Mouse (Mus musculus) neural tube, embryonic 14.5 days (tissue): ENCODE measurements around the gene Ltbp1. TPM values are rescaled to one million over a fixed set of nuclear protein-coding genes. Genes with fewer than 3 reads are reported as not detected.

ENCODE experiments used
- ATAC-seq: fragments of 200-750 bp; cut with Nextera tagmentation; 2 replicates; pipeline ENCODE4 v1.8.0; 2017; ENCODE audit warnings: low read depth, mild to moderate bottlenecking, moderate TSS enrichment, moderate library complexity
- H3K27ac ChIP-seq: fragments of 300-500 bp; sonication (generic); 2 replicates; pipeline ENCODE4 v1.5.1; 2014; ENCODE audit warnings: low read depth, mild to moderate bottlenecking, control low read depth, low read length, moderate library complexity, mixed read lengths
- H3K27me3 ChIP-seq: fragments of 300-500 bp; sonication (generic); 2 replicates; pipeline ENCODE4 v1.6.1; 2014; ENCODE audit warnings: low read length; ENCODE audit not compliant: control insufficient read depth, insufficient read depth
- H3K36me3 ChIP-seq: fragments of 300-500 bp; sonication (generic); 2 replicates; pipeline ENCODE4 v1.6.1; 2014; ENCODE audit warnings: low read length, mixed read lengths; ENCODE audit not compliant: control insufficient read depth, insufficient read depth
- H3K4me1 ChIP-seq: fragments of 300-500 bp; sonication (generic); 2 replicates; pipeline ENCODE4 v1.6.1; 2014; ENCODE audit warnings: low read length; ENCODE audit not compliant: control insufficient read depth, insufficient read depth
- H3K4me2 ChIP-seq: fragments of 300-500 bp; sonication (generic); 2 replicates; pipeline ENCODE4 v1.6.1; 2014; ENCODE audit warnings: mild to moderate bottlenecking, low read depth, low read length, control low read depth
- H3K4me3 ChIP-seq: fragments of 300-500 bp; sonication (generic); 2 replicates; pipeline ENCODE4 v1.5.1; 2014; ENCODE audit warnings: low read depth, low read length, control low read depth, mixed read lengths
- H3K9ac ChIP-seq: fragments of 300-500 bp; sonication (generic); replicated peaks from 2 replicates; pipeline ENCODE4 v1.6.1; 2014; ENCODE audit warnings: low read depth, mild to moderate bottlenecking, control low read depth, low read length, mixed read lengths
- H3K9me3 ChIP-seq: fragments of 300-500 bp; sonication (generic); 2 replicates; pipeline ENCODE4 v1.6.1; 2016; ENCODE audit warnings: low read length; ENCODE audit not compliant: control insufficient read depth
- WGBS: fragments of 180-500 bp; shearing (Covaris S2); extraction: QIAGEN DNeasy Blood & Tissue Kit; methylation state at CpG from one replicate; pipeline ENCODE4 v1.1.7; 2014; 5-methylcytosine and 5-hydroxymethylcytosine counted together
- polyA plus RNA-seq: library from polyadenylated mRNA; unstranded; fragments of >200 nt; fragmentation: Nextera tagmentation; extraction: Ambion mirVana; gene quantifications from 2 replicates; pipeline ENCODE4 v1.2.1, GENCODE M21; 2014

The Ltbp1 gene
- polyA plus RNA-seq, 1 experiment from 2014 or later: 2.5 TPM

- 90% methylated on average over 4 of the region's 4 CpGs for WGBS
These were observed 364.8 kb downstream of the Ltbp1 start for GRCm38 (mm10) chr17:75370120-75370519.

GRCm38 (mm10) chr17:75371650-75372049, 366.3 kb downstream of the Ltbp1 start:
- no peak overlapping the region for H3K27ac ChIP-seq
- no peak overlapping the region for H3K4me3 ChIP-seq
- no peak overlapping the region for H3K9ac ChIP-seq
- no peak for ATAC-seq
- H3K4me1 ChIP-seq: no peaks in the 10 kb centered on the region
- no peaks in the 10 kb centered on the region for H3K36me3 ChIP-seq
- H3K27me3 ChIP-seq: no peaks in the 10 kb centered on the region
- no peaks in the 10 kb centered on the region for H3K9me3 ChIP-seq
- H3K4me2 ChIP-seq: no peak overlapping the region
- 89% methylated on average over 11 of the region's 11 CpGs for WGBS

More at GRCm38 (mm10) chr17:75370120-75370519, 364.8 kb downstream of the Ltbp1 start:
- Histone ChIP-seq H3K4me3 (no peak overlapping the region), H3K4me2 (no peak overlapping the region), H3K27me3 (no peaks in the 10 kb centered on the region), H3K27ac (no peak overlapping the region), H3K4me1 (no peaks in the 10 kb centered on the region), H3K36me3 (no peaks in the 10 kb centered on the region), H3K9ac (no peak overlapping the region), H3K9me3 (no peaks in the 10 kb centered on the region)
- no peak for ATAC-seq

- no peak overlapping the region for H3K9ac ChIP-seq
- no peaks in the 10 kb centered on the region for H3K27me3 ChIP-seq
- no peak overlapping the region for H3K4me3 ChIP-seq
- no peaks in the 10 kb centered on the region for H3K36me3 ChIP-seq
- ATAC-seq: no peak
- H3K27ac ChIP-seq: no peak overlapping the region
- 57% methylated on average over 3 of the region's 3 CpGs for WGBS
- no peaks in the 10 kb centered on the region for H3K9me3 ChIP-seq
- H3K4me1 ChIP-seq: no peaks in the 10 kb centered on the region
- no peak overlapping the region for H3K4me2 ChIP-seq
These were observed 367.0 kb downstream of the Ltbp1 start for GRCm38 (mm10) chr17:75372371-75372770.

- 79% methylated on average over 5 of the region's 5 CpGs for WGBS
- Histone ChIP-seq H3K9ac (no peak overlapping the region), H3K27me3 (no peaks in the 10 kb centered on the region), H3K4me3 (no peak overlapping the region), H3K27ac (no peak overlapping the region), H3K4me1 (no peaks in the 10 kb centered on the region), H3K9me3 (no peaks in the 10 kb centered on the region), H3K36me3 (no peaks in the 10 kb centered on the region), H3K4me2 (no peak overlapping the region)
- ATAC-seq: no peak
These were observed 369.1 kb downstream of the Ltbp1 start for GRCm38 (mm10) chr17:75374287-75375024.

GRCm38 (mm10) chr17:75378256-75378871, 373.0 kb downstream of the Ltbp1 start:
- no peaks in the 10 kb centered on the region for H3K36me3 ChIP-seq
- 42% methylated on average over 9 of the region's 9 CpGs for WGBS
- H3K27ac ChIP-seq: no peak overlapping the region
- H3K9ac ChIP-seq: no peak overlapping the region
- H3K9me3 ChIP-seq: no peaks in the 10 kb centered on the region
- H3K4me2 ChIP-seq: no peak overlapping the region
- peak; percentile 58; the same call in 1 of the 2 replicates for ATAC-seq
- H3K4me1 ChIP-seq: no peaks in the 10 kb centered on the region
- H3K4me3 ChIP-seq: no peak overlapping the region
- H3K27me3 ChIP-seq: no peaks in the 10 kb centered on the region

- 25% methylated on average over 2 of the region's 2 CpGs for WGBS
These were observed 374.8 kb downstream of the Ltbp1 start for GRCm38 (mm10) chr17:75380167-75380566.

GRCm38 (mm10) chr17:75388402-75388801, 383.0 kb downstream of the Ltbp1 start:
- Histone ChIP-seq H3K27ac (no peak overlapping the region), H3K4me3 (no peak overlapping the region), H3K4me2 (no peak overlapping the region), H3K4me1 (no peaks in the 10 kb centered on the region), H3K9ac (no peak overlapping the region), H3K27me3 (no peaks in the 10 kb centered on the region), H3K9me3 (no peaks in the 10 kb centered on the region), H3K36me3 (no peaks in the 10 kb centered on the region)
- WGBS: 84% methylated on average over 4 of the region's 4 CpGs
- ATAC-seq: no peak

More at GRCm38 (mm10) chr17:75380167-75380566, 374.8 kb downstream of the Ltbp1 start:
- no peaks in the 10 kb centered on the region for H3K4me1 ChIP-seq
- no peaks in the 10 kb centered on the region for H3K27me3 ChIP-seq
- no peak overlapping the region for H3K27ac ChIP-seq
- no peaks in the 10 kb centered on the region for H3K36me3 ChIP-seq
- no peaks in the 10 kb centered on the region for H3K9me3 ChIP-seq
- H3K4me2 ChIP-seq: no peak overlapping the region
- H3K4me3 ChIP-seq: no peak overlapping the region
- ATAC-seq: peak; percentile 77
- H3K9ac ChIP-seq: no peak overlapping the region

GRCm38 (mm10) chr17:75390142-75390541, 384.8 kb downstream of the Ltbp1 start:
- Histone ChIP-seq H3K4me3 (no peak overlapping the region), H3K9ac (no peak overlapping the region), H3K9me3 (no peaks in the 10 kb centered on the region), H3K4me2 (no peak overlapping the region), H3K4me1 (no peaks in the 10 kb centered on the region), H3K36me3 (no peaks in the 10 kb centered on the region), H3K27me3 (no peaks in the 10 kb centered on the region), H3K27ac (no peak overlapping the region)
- peak; percentile 68 for ATAC-seq
- 55% methylated on average over 10 of the region's 10 CpGs for WGBS

- Histone ChIP-seq H3K9ac (no peak overlapping the region), H3K4me3 (no peak overlapping the region), H3K4me2 (no peak overlapping the region), H3K27me3 (no peaks in the 10 kb centered on the region), H3K27ac (no peak overlapping the region), H3K9me3 (no peaks in the 10 kb centered on the region), H3K4me1 (no peaks in the 10 kb centered on the region), H3K36me3 (no peaks in the 10 kb centered on the region)
- no peak for ATAC-seq
- 92% methylated on average over 6 of the region's 6 CpGs for WGBS
These were observed 386.2 kb downstream of the Ltbp1 start for GRCm38 (mm10) chr17:75391429-75392192.
